Mouse (Mus musculus): ENCODE data around the gene Elfn2.

GRCm38 (mm10) chr15:78680291-78680690, 38.3 kb downstream of the Elfn2 start:
- TF ChIP-seq CTCF (IDR thresholded peaks at IDR 0.05; ENCODE audit: borderline replicate concordance, insufficient read depth, low read length) (no peak), POLR2A (IDR thresholded peaks at IDR 0.05; ENCODE audit: low read depth, low read length) (no peak)

All from embryonic fibroblast, embryonic 13.5 days (primary cell).